In the genomic region with DNA sequence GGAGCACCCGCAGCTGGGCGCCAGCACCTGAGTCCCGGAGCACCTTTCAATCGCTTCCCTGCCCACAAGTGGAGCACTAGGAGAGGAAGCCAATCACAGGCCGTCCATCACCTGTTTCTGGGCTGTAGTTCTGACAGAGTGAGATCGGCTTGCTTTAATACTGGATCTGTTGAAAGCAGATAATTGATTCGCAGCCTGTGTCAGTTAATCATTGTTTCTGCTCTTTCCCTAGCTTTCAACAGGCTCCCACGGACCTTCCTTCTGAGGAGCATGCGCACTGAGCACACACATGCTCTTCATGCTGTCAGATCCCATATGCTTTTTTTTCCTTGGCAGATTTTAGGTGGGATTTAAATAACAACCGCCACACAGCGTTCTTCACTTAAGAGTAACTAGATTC, we compare ENCODE assay signal across 10 mouse cellular contexts.
DNase-seq lines count a peak whose midpoint lies in the region; ATAC-seq and TF ChIP-seq lines count a peak whose summit lies in the region.
"Had no signal": no experiment of that assay in that cellular context is flagged by ENCODE, and none has a peak within 500 bp of the region (broad histone marks: within the 10 kb centered on the region; RNA-seq: fewer than 3 reads in every experiment).

No protein-coding gene starts in this region.

- TF ChIP-seq EP300 in lung, postnatal 0 days (IDR thresholded peaks at IDR 0.05), result no peak

- TF ChIP-seq CTCF in lung, postnatal 0 days (IDR thresholded peaks at IDR 0.05), result no peak

- ATAC-seq in lung, postnatal 0 days, result no peak
- ATAC-seq: Patski had no signal

- WGBS in lung, postnatal 0 days, result 51% methylated on average over 11 of the region's 11 CpGs

- no peaks in the 10 kb centered on the region for H3K4me1 ChIP-seq in lung, postnatal 0 days (ENCODE audit: insufficient read depth, low read depth, low read length)

- no peak overlapping the region for H3K27ac ChIP-seq in lung, postnatal 0 days (ENCODE audit: low read length)

- H3K4me2 ChIP-seq in lung, postnatal 0 days (replicated peaks; ENCODE audit: low read depth, low read length), result no peak overlapping the region

- DNase-seq in cerebellum, postnatal 10 days, result peak; percentile 13 to 22
- DNase-seq in cerebellum, postnatal 36 days, result no peak
- DNase-seq in lung, postnatal 0 days (ENCODE audit: low spot score), result peak; percentile 15
- DNase-seq in lung, postnatal 25 days (ENCODE audit: low spot score), result no peak
- DNase-seq in layer of hippocampus, postnatal 36 days, result peak; percentile 62 to 64
- DNase-seq in telencephalon, adult 2 months (ENCODE audit: low read depth, low spot score), result peak; percentile 79
- DNase-seq in T-cell, adult 2 months (ENCODE audit: low spot score), result no peak
- no peak for DNase-seq in lung, adult 18-20 months
- DNase-seq: cerebellum, adult 2 months had no signal

- H3K36me3 ChIP-seq in lung, postnatal 0 days (ENCODE audit: insufficient read depth, low read length), result no peaks in the 10 kb centered on the region

- no peaks in the 10 kb centered on the region for H3K27me3 ChIP-seq in lung, postnatal 0 days (replicated peaks; ENCODE audit: insufficient read depth, low read length)

- no peak overlapping the region for H3K4me3 ChIP-seq in lung, postnatal 0 days (ENCODE audit: low read depth, low read length)

- no peak overlapping the region for H3K9ac ChIP-seq in lung, postnatal 0 days (replicated peaks; ENCODE audit: low read depth)

- no peaks in the 10 kb centered on the region for H3K9me3 ChIP-seq in lung, postnatal 0 days (ENCODE audit: low read length)

Comparison
In these comparisons a context has a peak if more than half of its experiments do, and no peak if none do; other contexts are left out.
1. DNase-seq: peak in cerebellum, postnatal 10 days (2 of 2), lung, postnatal 0 days (single experiment), layer of hippocampus, postnatal 36 days (2 of 2) and telencephalon, adult 2 months (single experiment); none in cerebellum, postnatal 36 days (0 of 2), lung, postnatal 25 days (single experiment), T-cell, adult 2 months (single experiment) and lung, adult 18-20 months (0 of 2).